Mouse (Mus musculus): Measurements from ENCODE around the gene Ksr1. TPM values are rescaled to one million over a fixed set of nuclear protein-coding genes. Genes with fewer than 3 reads are reported as not detected.

The Ksr1 gene
- polyA plus RNA-seq, 1 experiment from 2014 or later, result 3.8 TPM

DNA sequence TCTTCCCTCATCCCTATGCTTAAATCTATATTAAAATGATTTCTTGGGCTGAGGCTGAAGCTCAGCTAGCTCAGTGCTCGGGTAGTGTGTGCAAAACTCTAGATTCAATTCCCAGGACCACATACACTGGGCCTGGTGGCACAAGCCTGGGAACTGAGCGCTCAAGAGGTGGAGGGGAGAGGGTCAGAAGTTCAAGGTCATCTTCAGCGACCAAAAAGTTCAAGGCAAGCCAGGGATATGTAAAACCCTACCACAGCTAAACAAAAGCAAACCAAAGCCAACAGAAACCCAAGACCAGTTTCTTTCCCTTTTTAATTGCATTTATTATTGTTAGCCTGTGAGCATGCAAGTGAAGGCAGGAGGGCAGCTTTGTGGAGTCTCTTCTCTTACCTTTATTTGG lies 4.1 kb upstream of the Ksr1 start:
- no peak for ATAC-seq (ENCODE audit: low FRiP score, low TSS enrichment)
- 0 out of 2 replicates have a peak, but pooled peaks cover under 1% of the 10 kb centered on the region for H3K4me1 ChIP-seq (ENCODE audit: insufficient read depth, low read length)
- 55% methylated on average over 3 of the region's 3 CpGs for WGBS
- H3K27ac ChIP-seq (ENCODE audit: low read length), result no peak overlapping the region
- no peak overlapping the region for H3K9ac ChIP-seq (replicated peaks; ENCODE audit: low read length)
- no peaks in the 10 kb centered on the region for H3K36me3 ChIP-seq (ENCODE audit: insufficient read depth, low read length)
- no peak overlapping the region for H3K4me2 ChIP-seq (replicated peaks; ENCODE audit: low read depth, low read length)
- no peaks in the 10 kb centered on the region for H3K9me3 ChIP-seq (ENCODE audit: low read length)
- no peaks in the 10 kb centered on the region for H3K27me3 ChIP-seq (ENCODE audit: insufficient read depth, low read length)
- H3K4me3 ChIP-seq (ENCODE audit: low read length), result no peak overlapping the region

DNA sequence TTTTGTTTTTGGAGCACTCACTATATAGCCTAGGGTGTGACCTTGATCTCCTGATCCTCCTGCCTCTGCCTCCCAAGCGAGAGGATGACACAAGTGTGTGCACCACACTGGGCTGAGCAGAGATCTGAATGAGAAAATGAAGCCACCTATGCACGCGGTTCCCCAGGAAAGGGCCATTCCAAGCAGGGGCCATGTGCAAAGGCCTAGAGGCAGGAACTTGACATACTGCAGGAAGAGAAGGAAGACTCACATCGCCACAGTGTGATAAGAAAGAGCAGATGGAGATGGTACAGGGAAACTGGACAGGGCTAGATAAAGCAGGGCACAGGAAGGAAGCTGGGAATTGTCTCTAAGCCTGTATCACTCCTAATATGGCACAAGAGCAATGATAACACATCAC lies 3.1 kb upstream of the Ksr1 start:
- no peaks in the 10 kb centered on the region for H3K36me3 ChIP-seq (ENCODE audit: insufficient read depth, low read length)
- H3K27me3 ChIP-seq (ENCODE audit: insufficient read depth, low read length), result no peaks in the 10 kb centered on the region
- no peak for ATAC-seq (ENCODE audit: low FRiP score, low TSS enrichment)
- no peak overlapping the region for H3K4me2 ChIP-seq (replicated peaks; ENCODE audit: low read depth, low read length)
- no peak overlapping the region for H3K4me3 ChIP-seq (ENCODE audit: low read length)
- no peaks in the 10 kb centered on the region for H3K9me3 ChIP-seq (ENCODE audit: low read length)
- WGBS, result 86% methylated on average over 4 of the region's 4 CpGs
- H3K9ac ChIP-seq (replicated peaks; ENCODE audit: low read length), result no peak overlapping the region
- no peak overlapping the region for H3K27ac ChIP-seq (ENCODE audit: low read length)
- H3K4me1 ChIP-seq (ENCODE audit: insufficient read depth, low read length), result peaks cover 11% of the 10 kb centered on the region

DNA sequence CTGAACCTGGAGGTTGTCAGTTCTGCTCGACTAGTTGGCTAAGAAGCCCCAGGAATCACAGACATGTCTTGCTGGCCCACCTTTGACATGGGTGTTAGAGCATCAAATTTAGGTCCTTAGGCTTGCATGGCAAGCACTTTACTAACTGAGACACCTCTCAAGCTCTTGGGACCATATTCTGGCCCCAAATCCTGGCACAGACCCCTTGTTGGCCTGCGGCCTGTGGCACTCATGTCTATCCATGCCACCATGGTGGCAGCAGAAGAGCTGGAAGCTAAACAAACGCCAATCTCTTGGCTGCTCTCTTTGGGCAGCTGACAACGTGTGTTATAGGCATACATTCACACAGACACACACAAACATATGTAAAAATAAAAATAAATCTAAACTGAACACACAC lies 2.6 kb upstream of the Ksr1 start:
- WGBS, result 85% methylated on average over 4 of the region's 4 CpGs
- no peak overlapping the region for H3K4me2 ChIP-seq (replicated peaks; ENCODE audit: low read depth, low read length)
- H3K4me1 ChIP-seq (ENCODE audit: insufficient read depth, low read length), result peaks cover 16% of the 10 kb centered on the region
- no peaks in the 10 kb centered on the region for H3K27me3 ChIP-seq (ENCODE audit: insufficient read depth, low read length)
- H3K4me3 ChIP-seq (ENCODE audit: low read length), result no peak overlapping the region
- no peak overlapping the region for H3K9ac ChIP-seq (replicated peaks; ENCODE audit: low read length)
- no peak overlapping the region for H3K27ac ChIP-seq (ENCODE audit: low read length)
- no peaks in the 10 kb centered on the region for H3K36me3 ChIP-seq (ENCODE audit: insufficient read depth, low read length)
- H3K9me3 ChIP-seq (ENCODE audit: low read length), result no peaks in the 10 kb centered on the region
- ATAC-seq (ENCODE audit: low FRiP score, low TSS enrichment), result no peak

DNA sequence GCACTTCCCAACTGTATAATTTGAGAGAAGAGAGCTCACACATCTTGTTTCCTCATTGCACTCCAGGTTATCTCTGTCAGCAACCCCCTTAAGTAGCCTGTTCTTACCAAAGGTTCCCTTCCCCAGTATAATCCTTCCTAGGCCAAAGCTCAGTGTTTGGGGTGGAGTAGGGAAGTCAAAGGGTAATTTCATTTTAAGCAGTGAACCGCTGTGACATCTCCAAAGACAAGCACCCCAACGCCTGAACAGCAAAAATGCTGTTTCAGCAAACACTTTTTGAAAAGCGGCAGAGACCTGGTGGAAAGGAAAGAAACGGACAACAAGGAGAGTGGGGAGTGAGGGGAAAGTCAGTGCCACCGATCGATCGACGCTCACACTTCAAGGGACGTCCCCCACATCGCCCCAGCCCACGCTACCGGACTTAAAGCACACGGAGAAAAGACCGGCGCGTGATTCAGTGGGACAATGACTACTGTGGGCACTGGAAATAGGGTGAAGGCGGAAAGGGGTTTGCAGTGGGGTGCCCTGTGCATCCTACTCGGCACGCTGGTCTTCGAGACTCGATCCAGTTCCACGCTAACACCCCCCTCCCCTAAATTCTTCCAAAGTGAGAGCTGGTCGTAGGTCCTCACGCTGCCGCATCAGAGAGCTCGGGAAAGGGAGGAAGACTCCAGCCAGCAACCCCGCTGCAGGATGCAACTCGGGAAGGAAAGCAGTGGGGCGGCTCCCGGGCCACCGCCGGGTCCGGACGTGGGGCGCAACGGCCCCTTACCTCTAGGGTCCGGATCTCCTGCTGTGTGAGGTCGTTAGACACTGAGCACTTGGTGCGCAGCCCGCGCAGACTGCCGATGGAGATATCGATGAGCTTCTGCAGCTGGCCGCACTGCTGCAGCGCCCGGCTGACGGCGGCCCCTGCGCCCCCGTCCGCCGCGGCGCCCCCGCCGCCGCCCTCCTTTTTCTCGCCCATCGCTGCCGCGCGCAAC lies 633 bp downstream of the Ksr1 start:
- Histone ChIP-seq H3K9ac (replicated peaks; ENCODE audit: low read length) (peak overlapping the region; percentile 89), H3K4me3 (ENCODE audit: low read length) (peak overlapping the region; percentile 79), H3K36me3 (ENCODE audit: insufficient read depth, low read length) (no peaks in the 10 kb centered on the region), H3K27me3 (ENCODE audit: insufficient read depth, low read length) (no peaks in the 10 kb centered on the region), H3K27ac (ENCODE audit: low read length) (peak overlapping the region; percentile 79), H3K4me2 (replicated peaks; ENCODE audit: low read depth, low read length) (peak overlapping the region; percentile 72), H3K4me1 (ENCODE audit: insufficient read depth, low read length) (peaks cover 29% of the 10 kb centered on the region), H3K9me3 (ENCODE audit: low read length) (no peaks in the 10 kb centered on the region)
- ATAC-seq (ENCODE audit: low FRiP score, low TSS enrichment), result 0 out of 2 replicates have a peak, but pooled peaks have one; percentile 32
- under 1% methylated on average over 62 of the region's 62 CpGs for WGBS

- Histone ChIP-seq H3K4me2 (replicated peaks; ENCODE audit: low read depth, low read length) (peak overlapping the region; percentile 72), H3K4me1 (ENCODE audit: insufficient read depth, low read length) (peaks cover 29% of the 10 kb centered on the region), H3K4me3 (ENCODE audit: low read length) (peak overlapping the region; percentile 79), H3K9me3 (ENCODE audit: low read length) (no peaks in the 10 kb centered on the region), H3K9ac (replicated peaks; ENCODE audit: low read length) (peak overlapping the region; percentile 89), H3K27me3 (ENCODE audit: insufficient read depth, low read length) (no peaks in the 10 kb centered on the region), H3K27ac (ENCODE audit: low read length) (no peak overlapping the region), H3K36me3 (ENCODE audit: insufficient read depth, low read length) (no peaks in the 10 kb centered on the region)
- WGBS, result 54% methylated on average over 1 of the region's 1 CpGs
- no peak for ATAC-seq (ENCODE audit: low FRiP score, low TSS enrichment)
Observed at GRCm38 (mm10) chr11:79144741-79145140, 1.5 kb downstream of the Ksr1 start.

DNA sequence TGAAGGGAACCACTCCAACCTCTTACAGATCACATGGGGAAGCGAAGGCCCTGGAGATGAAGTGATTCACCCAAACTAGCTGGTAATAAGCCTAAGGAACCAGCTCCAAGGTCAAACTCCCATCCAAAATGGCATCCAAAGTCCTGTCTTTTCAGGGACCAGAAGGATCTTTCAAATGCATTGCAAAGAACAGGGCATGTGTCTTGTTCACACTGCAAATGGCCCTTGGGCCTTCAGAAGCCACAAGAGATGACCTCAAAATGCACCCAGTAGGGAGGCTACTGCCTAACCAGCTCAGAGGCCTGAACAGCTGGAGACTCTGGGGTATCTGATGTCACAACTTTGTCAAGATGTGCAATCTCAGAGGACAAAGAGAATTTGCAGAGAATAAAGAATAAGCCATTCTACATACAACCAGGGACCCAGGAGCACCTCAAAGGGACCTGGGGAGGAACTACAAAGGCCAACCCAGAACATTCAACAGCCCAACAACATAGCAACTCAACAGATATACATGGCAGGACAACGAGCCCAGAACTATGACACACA lies 2.1 kb downstream of the Ksr1 start:
- H3K9me3 ChIP-seq (ENCODE audit: low read length), result no peaks in the 10 kb centered on the region
- no peak for ATAC-seq (ENCODE audit: low FRiP score, low TSS enrichment)
- no peak overlapping the region for H3K4me3 ChIP-seq (ENCODE audit: low read length)
- H3K27ac ChIP-seq (ENCODE audit: low read length), result no peak overlapping the region
- H3K27me3 ChIP-seq (ENCODE audit: insufficient read depth, low read length), result no peaks in the 10 kb centered on the region
- no peaks in the 10 kb centered on the region for H3K36me3 ChIP-seq (ENCODE audit: insufficient read depth, low read length)
- peaks cover 29% of the 10 kb centered on the region for H3K4me1 ChIP-seq (ENCODE audit: insufficient read depth, low read length)
- 78% methylated on average over 2 of the region's 2 CpGs for WGBS
- peak overlapping the region; percentile 72; the same call in 1 of the 2 replicates for H3K4me2 ChIP-seq (replicated peaks; ENCODE audit: low read depth, low read length)
- H3K9ac ChIP-seq (replicated peaks; ENCODE audit: low read length), result no peak overlapping the region

DNA sequence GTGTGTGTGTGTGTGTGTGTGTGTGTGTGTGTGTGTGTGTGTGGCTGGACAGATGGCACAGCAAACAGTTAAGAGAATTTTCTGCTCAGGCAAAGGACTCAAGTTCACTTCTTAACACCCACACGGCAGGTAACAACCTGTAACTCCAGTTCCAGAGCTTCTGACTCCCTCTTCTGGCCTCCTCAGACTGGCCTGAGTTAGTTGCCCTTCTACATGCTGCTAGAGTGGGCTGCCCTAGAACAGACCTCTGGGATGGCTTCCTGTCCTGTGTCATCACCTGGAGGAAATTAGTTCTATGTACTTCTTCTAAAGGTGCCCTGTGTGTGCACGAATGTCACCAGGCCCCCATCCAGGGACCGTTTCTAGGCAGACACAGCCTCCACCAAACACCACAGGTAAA lies 2.9 kb downstream of the Ksr1 start:
- no peaks in the 10 kb centered on the region for H3K36me3 ChIP-seq (ENCODE audit: insufficient read depth, low read length)
- 86% methylated on average over 3 of the region's 3 CpGs for WGBS
- H3K27me3 ChIP-seq (ENCODE audit: insufficient read depth, low read length), result no peaks in the 10 kb centered on the region
- no peak overlapping the region for H3K27ac ChIP-seq (ENCODE audit: low read length)
- H3K4me2 ChIP-seq (replicated peaks; ENCODE audit: low read depth, low read length), result no peak overlapping the region
- H3K4me3 ChIP-seq (ENCODE audit: low read length), result no peak overlapping the region
- peaks cover 34% of the 10 kb centered on the region for H3K4me1 ChIP-seq (ENCODE audit: insufficient read depth, low read length)
- no peak for ATAC-seq (ENCODE audit: low FRiP score, low TSS enrichment)
- H3K9me3 ChIP-seq (ENCODE audit: low read length), result no peaks in the 10 kb centered on the region
- no peak overlapping the region for H3K9ac ChIP-seq (replicated peaks; ENCODE audit: low read length)

GRCm38 (mm10) chr11:79142381-79142780 lies 3.8 kb downstream of the Ksr1 start:
- ATAC-seq (ENCODE audit: low FRiP score, low TSS enrichment), result no peak
- Histone ChIP-seq H3K27me3 (ENCODE audit: insufficient read depth, low read length) (no peaks in the 10 kb centered on the region), H3K4me2 (replicated peaks; ENCODE audit: low read depth, low read length) (no peak overlapping the region), H3K9ac (replicated peaks; ENCODE audit: low read length) (no peak overlapping the region), H3K4me3 (ENCODE audit: low read length) (no peak overlapping the region), H3K9me3 (ENCODE audit: low read length) (no peaks in the 10 kb centered on the region), H3K27ac (ENCODE audit: low read length) (no peak overlapping the region), H3K36me3 (ENCODE audit: insufficient read depth, low read length) (no peaks in the 10 kb centered on the region), H3K4me1 (ENCODE audit: insufficient read depth, low read length) (peaks cover 34% of the 10 kb centered on the region)
- WGBS, result 89% methylated on average over 11 of the region's 11 CpGs

GRCm38 (mm10) chr11:79141235-79142109 lies 4.7 kb downstream of the Ksr1 start:
- no peak for ATAC-seq (ENCODE audit: low FRiP score, low TSS enrichment)
- H3K9me3 ChIP-seq (ENCODE audit: low read length), result no peaks in the 10 kb centered on the region
- H3K36me3 ChIP-seq (ENCODE audit: insufficient read depth, low read length), result no peaks in the 10 kb centered on the region
- H3K27me3 ChIP-seq (ENCODE audit: insufficient read depth, low read length), result no peaks in the 10 kb centered on the region
- H3K4me1 ChIP-seq (ENCODE audit: insufficient read depth, low read length), result peaks cover 35% of the 10 kb centered on the region
- no peak overlapping the region for H3K4me2 ChIP-seq (replicated peaks; ENCODE audit: low read depth, low read length)
- WGBS, result 32% methylated on average over 11 of the region's 11 CpGs
- no peak overlapping the region for H3K4me3 ChIP-seq (ENCODE audit: low read length)
- no peak overlapping the region for H3K27ac ChIP-seq (ENCODE audit: low read length)
- no peak overlapping the region for H3K9ac ChIP-seq (replicated peaks; ENCODE audit: low read length)
